Mouse (Mus musculus) lung, postnatal 0 days (tissue): ENCODE results near the gene Gm42715.
A peak's percentile ranks its signal among the peaks of the same experiment; 100 is the strongest.

Experiments
- CTCF ChIP-seq: IDR thresholded peaks from 2 replicates; pipeline ENCODE4 v1.5.1; 2016; ENCODE audit warnings: antibody characterized with exemption, mild to moderate bottlenecking
- EP300 ChIP-seq: IDR thresholded peaks from 2 replicates; pipeline ENCODE4 v1.6.1; 2016; ENCODE audit warnings: antibody characterized with exemption, mild to moderate bottlenecking, control low read depth

- TF ChIP-seq CTCF (no peak), EP300 (peak; percentile 83)
These were observed 7.6 kb upstream of the Gm42715 start, which contains the start of gene Srcap for GRCm38 (mm10) chr7:127511808-127512230.
